Mouse (Mus musculus): ENCODE data around the gene Dpm3. TPM values are rescaled to one million over a fixed set of nuclear protein-coding genes. Genes with fewer than 3 reads are reported as not detected.

Dpm3 gene
- total and polyA plus RNA-seq, 3 experiments, result 237 to 271 TPM; not detected in 1

GRCm38 (mm10) chr3:89270891-89271290 is 11.7 kb downstream of the Dpm3 start:
- peaks cover 0 to 16% of the 10 kb centered on the region in 2 experiments; a peak in 2 of 4 replicates for H3K36me3 ChIP-seq (ENCODE audit: control insufficient read depth in 1 of 2, insufficient read depth in 2 of 2, low read length in 2 of 2)
- peak overlapping the region; percentile 76 for H3K9ac ChIP-seq (ENCODE audit: control insufficient read depth, low read depth, low read length, poor library complexity, severe bottlenecking)
- peaks cover 4% of the 10 kb centered on the region; the same call in 1 of the 2 replicates for H3K79me2 ChIP-seq (ENCODE audit: control insufficient read depth, insufficient read depth, low read length, poor library complexity)
- TF ChIP-seq MYC (IDR thresholded peaks at IDR 0.05; ENCODE audit: low read depth, low read length), result no peak
- no peak for TF ChIP-seq TBP (IDR thresholded peaks at IDR 0.05; ENCODE audit: low read depth, low read length)
- no peak for TF ChIP-seq JUND (IDR thresholded peaks at IDR 0.05; ENCODE audit: low read depth, low read length)
- no peak for TF ChIP-seq MXI1 (IDR thresholded peaks at IDR 0.05; ENCODE audit: low read depth, low read length)
- no peak for TF ChIP-seq ZNF384 (IDR thresholded peaks at IDR 0.05; ENCODE audit: low read depth, low read length)
- no peak for TF ChIP-seq POLR2AphosphoS2 (IDR thresholded peaks at IDR 0.05; ENCODE audit: low read length)
- no peak for TF ChIP-seq EP300 (IDR thresholded peaks at IDR 0.05; ENCODE audit: low read depth in 1 of 2, low read length in 2 of 2)
- TF ChIP-seq SIN3A (IDR thresholded peaks at IDR 0.05; ENCODE audit: low read length), result no peak
- TF ChIP-seq UBTF (IDR thresholded peaks at IDR 0.05; ENCODE audit: borderline replicate concordance, insufficient read depth, low read depth, low read length), result no peak
- TF ChIP-seq GATA1 (IDR thresholded peaks at IDR 0.05; ENCODE audit: low read depth, low read length), result no peak
- no peak for TF ChIP-seq TCF12 (IDR thresholded peaks at IDR 0.05; ENCODE audit: low read depth, low read length)
- no peak for TF ChIP-seq E2F4 (IDR thresholded peaks at IDR 0.05; ENCODE audit: borderline replicate concordance, low read depth, low read length)
- TF ChIP-seq RAD21 (IDR thresholded peaks at IDR 0.05; ENCODE audit: low read depth, low read length), result no peak
- TF ChIP-seq CHD2 (IDR thresholded peaks at IDR 0.05; ENCODE audit: low read length), result no peak
- H3K4me3 ChIP-seq (ENCODE audit: control insufficient read depth in 1 of 2, insufficient read depth in 1 of 2, low read depth in 2 of 2, low read length in 2 of 2), result peak overlapping the region in 1 of 2 experiments; percentile 78; a peak in 2 of 4 replicates
- peaks cover 0 to 2% of the 10 kb centered on the region in 2 experiments; a peak in 1 of 4 replicates for H3K27me3 ChIP-seq (ENCODE audit: control insufficient read depth in 1 of 2, insufficient read depth in 2 of 2, low read length in 2 of 2)
- DNase-seq (ENCODE audit: low read depth, low spot score), result no peak
- H3K27ac ChIP-seq (ENCODE audit: control insufficient read depth, low read depth, low read length), result no peak overlapping the region
- no peaks in the 10 kb centered on the region for H3K9me3 ChIP-seq (replicated peaks; ENCODE audit: insufficient read depth, low read length)
- peaks cover 3 to 30% of the 10 kb centered on the region in 2 experiments for H3K4me1 ChIP-seq (ENCODE audit: control insufficient read depth in 1 of 2, insufficient read depth in 2 of 2, low read length in 2 of 2)

GRCm38 (mm10) chr3:89271760-89272159 is 12.6 kb downstream of the Dpm3 start:
- H3K9ac ChIP-seq (ENCODE audit: control insufficient read depth, low read depth, low read length, poor library complexity, severe bottlenecking), result no peak overlapping the region
- peaks cover 0 to 14% of the 10 kb centered on the region in 2 experiments; a peak in 2 of 4 replicates for H3K36me3 ChIP-seq (ENCODE audit: control insufficient read depth in 1 of 2, insufficient read depth in 2 of 2, low read length in 2 of 2)
- H3K27me3 ChIP-seq (ENCODE audit: control insufficient read depth in 1 of 2, insufficient read depth in 2 of 2, low read length in 2 of 2), result peaks cover 0 to 2% of the 10 kb centered on the region in 2 experiments; a peak in 2 of 4 replicates
- no peak overlapping the region for H3K27ac ChIP-seq (ENCODE audit: control insufficient read depth, low read depth, low read length)
- no peak for TF ChIP-seq USF2 (IDR thresholded peaks at IDR 0.05; ENCODE audit: borderline replicate concordance in 1 of 2, insufficient read depth in 1 of 2, low read depth in 1 of 2, low read length in 2 of 2)
- no peak for TF ChIP-seq ZC3H11A (IDR thresholded peaks at IDR 0.05; ENCODE audit: low read depth, low read length)
- TF ChIP-seq ZMIZ1 (IDR thresholded peaks at IDR 0.05; ENCODE audit: low read depth, low read length), result no peak
- no peak for TF ChIP-seq RAD21 (IDR thresholded peaks at IDR 0.05; ENCODE audit: low read depth, low read length)
- no peak for TF ChIP-seq RCOR1 (IDR thresholded peaks at IDR 0.05; ENCODE audit: low read depth, low read length)
- no peak for TF ChIP-seq ZKSCAN1 (IDR thresholded peaks at IDR 0.05; ENCODE audit: low read depth, low read length)
- no peak for TF ChIP-seq MAZ (IDR thresholded peaks at IDR 0.05; ENCODE audit: low read depth, low read length)
- H3K9me3 ChIP-seq (replicated peaks; ENCODE audit: insufficient read depth, low read length), result no peaks in the 10 kb centered on the region
- H3K4me3 ChIP-seq (ENCODE audit: control insufficient read depth in 1 of 2, insufficient read depth in 1 of 2, low read depth in 2 of 2, low read length in 2 of 2), result no peak overlapping the region
- peaks cover 3 to 26% of the 10 kb centered on the region in 2 experiments for H3K4me1 ChIP-seq (ENCODE audit: control insufficient read depth in 1 of 2, insufficient read depth in 2 of 2, low read length in 2 of 2)
- DNase-seq (ENCODE audit: low read depth, low spot score), result no peak
- peaks cover 1% of the 10 kb centered on the region; the same call in 1 of the 2 replicates for H3K79me2 ChIP-seq (ENCODE audit: control insufficient read depth, insufficient read depth, low read length, poor library complexity)

Measured in MEL (cell line).